Mouse (Mus musculus): ENCODE results near the gene Bcas3. TPM values are rescaled to one million over a fixed set of nuclear protein-coding genes. Genes with fewer than 3 reads are reported as not detected.

Gene Bcas3
- polyA plus RNA-seq, 1 experiment from 2014 or later, result 13.6 TPM

- Histone ChIP-seq H3K9me3 (ENCODE audit: low read length) (no peaks in the 10 kb centered on the region), H3K4me1 (ENCODE audit: insufficient read depth) (peaks cover 19% of the 10 kb centered on the region)
- 66% methylated on average over 5 of the region's 5 CpGs for WGBS (ENCODE audit: insufficient replicate concordance)
Measured at GRCm38 (mm10) chr11:85811676-85812075, 458.7 kb downstream of the Bcas3 start.

GRCm38 (mm10) chr11:85812201-85812966 is 459.4 kb downstream of the Bcas3 start:
- Histone ChIP-seq H3K4me1 (ENCODE audit: insufficient read depth) (peaks cover 19% of the 10 kb centered on the region), H3K36me3 (replicated peaks; ENCODE audit: insufficient read depth, low read length) (no peaks in the 10 kb centered on the region), H3K9ac (replicated peaks) (no peak overlapping the region), H3K4me2 (ENCODE audit: low read depth, low read length) (no peak overlapping the region), H3K9me3 (ENCODE audit: low read length) (no peaks in the 10 kb centered on the region), H3K27ac (ENCODE audit: low read depth) (no peak overlapping the region; the same call in 1 of the 2 replicates), H3K27me3 (ENCODE audit: insufficient read depth, low read length) (peaks cover 21% of the 10 kb centered on the region), H3K4me3 (ENCODE audit: low read depth, low read length) (no peak overlapping the region)
- ATAC-seq (peak; percentile 43; the same call in 1 of the 2 replicates), DNase-seq (no peak)
- 64% methylated on average over 12 of the region's 12 CpGs for WGBS (ENCODE audit: insufficient replicate concordance)
- TF ChIP-seq CTCF (IDR thresholded peaks at IDR 0.05; ENCODE audit: low read depth) (no peak), EP300 (IDR thresholded peaks at IDR 0.05; ENCODE audit: low read depth) (no peak)

More at GRCm38 (mm10) chr11:85811676-85812075, 458.7 kb downstream of the Bcas3 start:
- no peak overlapping the region for H3K4me3 ChIP-seq (ENCODE audit: low read depth, low read length)
- peaks cover 21% of the 10 kb centered on the region for H3K27me3 ChIP-seq (ENCODE audit: insufficient read depth, low read length)
- no peaks in the 10 kb centered on the region for H3K36me3 ChIP-seq (replicated peaks; ENCODE audit: insufficient read depth, low read length)
- ATAC-seq (no peak), DNase-seq (no peak)
- no peak overlapping the region for H3K27ac ChIP-seq (ENCODE audit: low read depth)
- TF ChIP-seq CTCF (IDR thresholded peaks at IDR 0.05; ENCODE audit: low read depth), result no peak
- no peak for TF ChIP-seq EP300 (IDR thresholded peaks at IDR 0.05; ENCODE audit: low read depth)
- H3K4me2 ChIP-seq (ENCODE audit: low read depth, low read length), result no peak overlapping the region
- H3K9ac ChIP-seq (replicated peaks), result no peak overlapping the region

- no peak overlapping the region for H3K4me2 ChIP-seq (ENCODE audit: low read depth, low read length)
- H3K9ac ChIP-seq (replicated peaks), result no peak overlapping the region
- no peak overlapping the region for H3K27ac ChIP-seq (ENCODE audit: low read depth)
- DNase-seq (no peak), ATAC-seq (no peak)
- WGBS (ENCODE audit: insufficient replicate concordance), result 64% methylated on average over 4 of the region's 4 CpGs
- no peak overlapping the region for H3K4me3 ChIP-seq (ENCODE audit: low read depth, low read length)
- peaks cover 21% of the 10 kb centered on the region for H3K27me3 ChIP-seq (ENCODE audit: insufficient read depth, low read length)
- peaks cover 19% of the 10 kb centered on the region for H3K4me1 ChIP-seq (ENCODE audit: insufficient read depth)
- H3K9me3 ChIP-seq (ENCODE audit: low read length), result no peaks in the 10 kb centered on the region
- TF ChIP-seq CTCF (IDR thresholded peaks at IDR 0.05; ENCODE audit: low read depth) (no peak), EP300 (IDR thresholded peaks at IDR 0.05; ENCODE audit: low read depth) (no peak)
- no peaks in the 10 kb centered on the region for H3K36me3 ChIP-seq (replicated peaks; ENCODE audit: insufficient read depth, low read length)
Measured at GRCm38 (mm10) chr11:85814678-85815077, 461.7 kb downstream of the Bcas3 start.

GRCm38 (mm10) chr11:85816471-85816870 is 463.5 kb downstream of the Bcas3 start:
- H3K27me3 ChIP-seq (ENCODE audit: insufficient read depth, low read length), result peaks cover 22% of the 10 kb centered on the region
- WGBS (ENCODE audit: insufficient replicate concordance), result 81% methylated on average over 5 of the region's 5 CpGs
- H3K9ac ChIP-seq (replicated peaks), result no peak overlapping the region
- DNase-seq (no peak), ATAC-seq (no peak)
- H3K4me1 ChIP-seq (ENCODE audit: insufficient read depth), result peaks cover 15% of the 10 kb centered on the region
- no peaks in the 10 kb centered on the region for H3K36me3 ChIP-seq (replicated peaks; ENCODE audit: insufficient read depth, low read length)
- H3K4me3 ChIP-seq (ENCODE audit: low read depth, low read length), result no peak overlapping the region
- H3K27ac ChIP-seq (ENCODE audit: low read depth), result no peak overlapping the region
- no peaks in the 10 kb centered on the region for H3K9me3 ChIP-seq (ENCODE audit: low read length)
- TF ChIP-seq EP300 (IDR thresholded peaks at IDR 0.05; ENCODE audit: low read depth) (no peak), CTCF (IDR thresholded peaks at IDR 0.05; ENCODE audit: low read depth) (no peak)
- H3K4me2 ChIP-seq (ENCODE audit: low read depth, low read length), result no peak overlapping the region

- no peak overlapping the region for H3K4me3 ChIP-seq (ENCODE audit: low read depth, low read length)
- peaks cover 20% of the 10 kb centered on the region; the same call in 1 of the 2 replicates for H3K27me3 ChIP-seq (ENCODE audit: insufficient read depth, low read length)
- H3K4me2 ChIP-seq (ENCODE audit: low read depth, low read length), result no peak overlapping the region
- H3K9ac ChIP-seq (replicated peaks), result no peak overlapping the region
- ATAC-seq (no peak), DNase-seq (no peak)
- H3K4me1 ChIP-seq (ENCODE audit: insufficient read depth), result no peaks in the 10 kb centered on the region
- no peak for TF ChIP-seq CTCF (IDR thresholded peaks at IDR 0.05; ENCODE audit: low read depth)
- no peak for TF ChIP-seq EP300 (IDR thresholded peaks at IDR 0.05; ENCODE audit: low read depth)
- H3K27ac ChIP-seq (ENCODE audit: low read depth), result no peak overlapping the region
- no peaks in the 10 kb centered on the region for H3K9me3 ChIP-seq (ENCODE audit: low read length)
- H3K36me3 ChIP-seq (replicated peaks; ENCODE audit: insufficient read depth, low read length), result no peaks in the 10 kb centered on the region
- WGBS (ENCODE audit: insufficient replicate concordance), result 68% methylated on average over 3 of the region's 3 CpGs
Measured at GRCm38 (mm10) chr11:85818401-85818800, 465.4 kb downstream of the Bcas3 start.

- 82% methylated on average over 3 of the region's 3 CpGs for WGBS (ENCODE audit: insufficient replicate concordance)
- ATAC-seq, result no peak
- Histone ChIP-seq H3K4me3 (ENCODE audit: low read depth, low read length) (no peak overlapping the region), H3K4me1 (ENCODE audit: insufficient read depth) (no peaks in the 10 kb centered on the region), H3K36me3 (replicated peaks; ENCODE audit: insufficient read depth, low read length) (no peaks in the 10 kb centered on the region), H3K27ac (ENCODE audit: low read depth) (no peak overlapping the region), H3K9me3 (ENCODE audit: low read length) (no peaks in the 10 kb centered on the region), H3K27me3 (ENCODE audit: insufficient read depth, low read length) (peaks cover 17% of the 10 kb centered on the region), H3K9ac (replicated peaks) (no peak overlapping the region), H3K4me2 (ENCODE audit: low read depth, low read length) (no peak overlapping the region)
- DNase-seq, result no peak
- TF ChIP-seq EP300 (IDR thresholded peaks at IDR 0.05; ENCODE audit: low read depth), result no peak
- TF ChIP-seq CTCF (IDR thresholded peaks at IDR 0.05; ENCODE audit: low read depth), result no peak
Measured at GRCm38 (mm10) chr11:85820959-85821358, 468.0 kb downstream of the Bcas3 start.
